Mouse (Mus musculus): Measurements from ENCODE around the gene Tmem109. TPM values are rescaled to one million over a fixed set of nuclear protein-coding genes. Genes with fewer than 3 reads are reported as not detected.

Gene Tmem109
- polyA plus RNA-seq, 1 experiment from 2014 or later, result 105 TPM

- peak overlapping the region; percentile 96 for H3K4me2 ChIP-seq
- 38% methylated on average over 7 of the region's 7 CpGs for WGBS
- H3K9ac ChIP-seq, result peak overlapping the region; percentile 65
- no peaks in the 10 kb centered on the region for H3K27me3 ChIP-seq
- no peak overlapping the region for H3K27ac ChIP-seq
- H3K4me3 ChIP-seq (replicated peaks), result peak overlapping the region; percentile 63
- H3K9me3 ChIP-seq (replicated peaks), result peaks cover 8% of the 10 kb centered on the region; the same call in 1 of the 2 replicates
- peaks cover 9% of the 10 kb centered on the region; the same call in 1 of the 2 replicates for H3K36me3 ChIP-seq
- H3K4me1 ChIP-seq, result peaks cover 34% of the 10 kb centered on the region
- 0 out of 2 replicates have a peak, but pooled peaks have one; percentile 3 for ATAC-seq (replicated peaks; ENCODE audit: low FRiP score)
Observed at GRCm38 (mm10) chr19:10880085-10880974, 1.5 kb downstream of the Tmem109 start.

DNA sequence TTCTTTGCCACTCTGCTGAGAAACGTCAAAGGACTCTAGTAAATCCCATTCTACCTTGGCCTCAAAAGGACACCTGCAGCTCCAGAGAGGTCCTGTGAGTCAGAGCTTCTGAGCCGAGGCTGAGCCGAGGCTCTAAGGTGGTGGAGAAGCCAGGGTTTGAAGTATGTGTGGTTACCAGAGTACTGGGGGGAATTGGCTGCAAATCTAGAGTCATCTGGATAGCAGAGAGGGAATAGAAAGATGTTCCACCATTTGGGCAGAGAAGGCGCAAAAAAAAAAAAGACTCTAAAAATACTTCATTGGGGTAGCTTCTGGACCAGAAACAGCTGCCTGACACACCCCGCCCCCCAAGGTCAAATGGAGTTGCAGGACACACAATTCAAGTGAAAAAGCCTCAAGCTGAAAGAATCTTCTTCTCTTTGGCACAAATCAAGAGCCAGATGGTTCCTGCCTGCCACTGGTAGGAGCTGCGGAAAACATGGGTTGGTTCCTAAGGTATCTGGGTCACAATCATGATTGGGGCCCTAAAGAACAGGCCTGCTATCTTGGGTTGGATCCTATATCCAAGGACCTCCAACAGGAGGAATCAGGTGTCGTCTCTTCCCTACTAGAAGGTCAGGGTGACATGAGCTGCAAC, 3.5 kb downstream of the Tmem109 start:
- Histone ChIP-seq H3K36me3 (peaks cover 19% of the 10 kb centered on the region), H3K9me3 (replicated peaks) (no peaks in the 10 kb centered on the region), H3K27me3 (no peaks in the 10 kb centered on the region), H3K4me1 (peaks cover 34% of the 10 kb centered on the region), H3K9ac (no peak overlapping the region), H3K4me3 (replicated peaks) (no peak overlapping the region), H3K27ac (no peak overlapping the region), H3K4me2 (no peak overlapping the region)
- ATAC-seq (replicated peaks; ENCODE audit: low FRiP score), result no peak
- 83% methylated on average over 7 of the region's 7 CpGs for WGBS

- peak; percentile 40; the same call in 1 of the 2 replicates for ATAC-seq (replicated peaks; ENCODE audit: low FRiP score)
- H3K36me3 ChIP-seq, result peaks cover 42% of the 10 kb centered on the region
- H3K4me3 ChIP-seq (replicated peaks), result no peak overlapping the region
- H3K4me1 ChIP-seq, result peaks cover 32% of the 10 kb centered on the region
- WGBS, result 73% methylated on average over 14 of the region's 14 CpGs
- no peak overlapping the region for H3K9ac ChIP-seq
- H3K9me3 ChIP-seq (replicated peaks), result no peaks in the 10 kb centered on the region
- peak overlapping the region; percentile 93 for H3K27ac ChIP-seq
- H3K4me2 ChIP-seq, result no peak overlapping the region
- H3K27me3 ChIP-seq, result no peaks in the 10 kb centered on the region
Observed at GRCm38 (mm10) chr19:10871328-10871961, 10.4 kb downstream of the Tmem109 start.

DNA sequence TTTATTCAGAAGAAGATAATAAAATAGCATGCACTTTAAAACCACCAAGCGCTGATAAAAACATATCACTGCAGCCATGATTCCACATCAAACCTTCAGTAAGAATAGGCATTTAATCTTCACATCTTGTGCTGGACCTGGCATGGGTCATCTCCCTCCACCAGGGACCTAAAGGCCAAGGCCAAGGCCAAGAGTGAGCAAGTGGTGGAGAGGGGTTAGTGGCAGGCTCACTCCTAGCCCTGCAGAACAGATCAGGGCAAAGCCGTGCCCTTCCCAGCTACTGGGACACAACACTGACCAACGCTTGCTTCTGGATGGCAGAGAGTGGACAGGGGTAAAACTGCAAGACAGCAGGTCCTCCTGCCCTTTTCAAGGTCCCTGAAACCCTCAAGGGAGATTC, 11.1 kb downstream of the Tmem109 start:
- WGBS, result 95% methylated on average over 3 of the region's 3 CpGs
- ATAC-seq (replicated peaks; ENCODE audit: low FRiP score), result no peak
- Histone ChIP-seq H3K4me3 (replicated peaks) (no peak overlapping the region), H3K4me2 (no peak overlapping the region), H3K27me3 (no peaks in the 10 kb centered on the region), H3K27ac (peak overlapping the region; percentile 93), H3K9me3 (replicated peaks) (no peaks in the 10 kb centered on the region), H3K9ac (no peak overlapping the region), H3K36me3 (peaks cover 49% of the 10 kb centered on the region), H3K4me1 (peaks cover 32% of the 10 kb centered on the region)

- Histone ChIP-seq H3K36me3 (peaks cover 56% of the 10 kb centered on the region), H3K27me3 (no peaks in the 10 kb centered on the region), H3K4me1 (peaks cover 32% of the 10 kb centered on the region), H3K4me3 (replicated peaks) (peak within 1 kb of the TSS; percentile 92), H3K9ac (peak within 1 kb of the TSS; percentile 87), H3K9me3 (replicated peaks) (no peaks in the 10 kb centered on the region), H3K27ac (peak within 1 kb of the TSS; percentile 93), H3K4me2 (peak within 1 kb of the TSS; percentile 77)
- ATAC-seq (replicated peaks; ENCODE audit: low FRiP score), result peak; percentile 29
- WGBS, result 5% methylated on average over 8 of the region's 8 CpGs
Observed at GRCm38 (mm10) chr19:10869886-10870527, 11.8 kb downstream of the Tmem109 start, which contains the start of gene Tmem132a. Tmem132a (minus strand) TSS chr19:10869940.

DNA sequence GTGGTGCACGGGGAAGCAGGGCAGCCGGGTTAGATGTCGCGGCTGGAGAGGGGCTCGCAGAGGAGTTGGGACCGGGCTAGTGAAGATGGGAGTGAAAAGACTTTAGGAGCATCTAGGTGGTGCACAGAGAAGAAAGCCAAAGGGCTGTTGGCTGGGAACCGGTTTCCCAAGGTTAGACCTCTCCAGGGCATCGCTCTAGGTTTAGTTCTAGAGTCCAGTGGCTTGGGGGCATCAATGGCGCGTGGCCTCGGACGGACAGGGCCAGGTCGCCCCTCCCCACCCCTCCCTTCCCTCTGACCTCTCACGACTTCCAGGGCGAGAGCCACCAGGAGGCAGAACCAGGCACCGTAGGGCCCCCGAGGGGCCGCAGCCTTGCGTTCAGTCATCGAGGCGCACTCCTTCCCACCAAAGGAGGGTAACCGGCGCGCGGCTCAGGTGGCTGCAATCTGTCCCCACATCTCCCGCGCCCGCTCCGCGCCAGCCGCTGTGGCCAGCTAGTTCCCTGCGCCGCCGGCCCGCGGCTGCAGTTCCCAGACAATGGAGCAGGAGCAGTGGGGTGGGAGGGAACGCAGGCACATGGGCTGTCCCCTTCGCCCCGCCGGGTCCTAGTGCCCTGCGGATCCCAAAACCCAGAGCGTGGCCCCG, 12.4 kb downstream of the Tmem109 start:
- peak; percentile 95 for ATAC-seq (replicated peaks; ENCODE audit: low FRiP score)
- Histone ChIP-seq H3K4me2 (peak overlapping the region; percentile 77), H3K4me3 (replicated peaks) (peak overlapping the region; percentile 92), H3K27ac (peak overlapping the region; percentile 93), H3K4me1 (peaks cover 32% of the 10 kb centered on the region), H3K36me3 (peaks cover 62% of the 10 kb centered on the region), H3K9me3 (replicated peaks) (no peaks in the 10 kb centered on the region), H3K27me3 (no peaks in the 10 kb centered on the region), H3K9ac (peak overlapping the region; percentile 87)
- under 1% methylated on average over 41 of the region's 43 CpGs for WGBS

DNA sequence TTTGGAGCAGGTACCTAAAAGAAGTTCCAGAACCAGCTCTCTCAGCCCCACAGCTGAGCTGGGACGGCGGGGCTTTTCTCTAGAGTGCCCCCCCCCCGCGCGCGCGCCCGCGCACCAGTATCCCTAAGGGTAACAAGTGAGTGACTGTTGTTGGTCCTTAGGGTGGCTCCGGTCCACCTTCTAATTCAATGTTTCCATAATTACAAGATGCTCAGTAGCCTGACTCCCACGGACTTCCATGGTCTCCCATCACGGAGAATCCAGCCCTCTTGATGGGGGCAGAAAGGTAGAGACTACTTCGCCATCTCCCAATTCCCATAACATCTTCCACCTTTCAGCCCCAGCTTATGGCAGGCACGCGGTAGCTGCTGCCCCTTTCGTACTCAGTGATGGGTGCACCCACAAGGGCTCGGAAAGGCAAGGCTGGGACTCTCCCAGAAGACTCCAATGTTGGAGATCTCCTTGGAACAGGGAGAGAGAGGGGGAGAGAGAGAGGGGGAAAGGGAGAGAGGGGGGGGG, 13.1 kb downstream of the Tmem109 start:
- H3K9me3 ChIP-seq (replicated peaks), result no peaks in the 10 kb centered on the region
- peak overlapping the region; percentile 93; the same call in 1 of the 2 replicates for H3K27ac ChIP-seq
- peak overlapping the region; percentile 87 for H3K9ac ChIP-seq
- under 1% methylated on average over 17 of the region's 17 CpGs for WGBS
- 0 out of 2 replicates have a peak, but pooled peaks have one; percentile 5 for ATAC-seq (replicated peaks; ENCODE audit: low FRiP score)
- H3K4me1 ChIP-seq, result peaks cover 32% of the 10 kb centered on the region
- H3K36me3 ChIP-seq, result peaks cover 63% of the 10 kb centered on the region
- peak overlapping the region; percentile 92 for H3K4me3 ChIP-seq (replicated peaks)
- no peaks in the 10 kb centered on the region for H3K27me3 ChIP-seq
- H3K4me2 ChIP-seq, result peak overlapping the region; percentile 77

DNA sequence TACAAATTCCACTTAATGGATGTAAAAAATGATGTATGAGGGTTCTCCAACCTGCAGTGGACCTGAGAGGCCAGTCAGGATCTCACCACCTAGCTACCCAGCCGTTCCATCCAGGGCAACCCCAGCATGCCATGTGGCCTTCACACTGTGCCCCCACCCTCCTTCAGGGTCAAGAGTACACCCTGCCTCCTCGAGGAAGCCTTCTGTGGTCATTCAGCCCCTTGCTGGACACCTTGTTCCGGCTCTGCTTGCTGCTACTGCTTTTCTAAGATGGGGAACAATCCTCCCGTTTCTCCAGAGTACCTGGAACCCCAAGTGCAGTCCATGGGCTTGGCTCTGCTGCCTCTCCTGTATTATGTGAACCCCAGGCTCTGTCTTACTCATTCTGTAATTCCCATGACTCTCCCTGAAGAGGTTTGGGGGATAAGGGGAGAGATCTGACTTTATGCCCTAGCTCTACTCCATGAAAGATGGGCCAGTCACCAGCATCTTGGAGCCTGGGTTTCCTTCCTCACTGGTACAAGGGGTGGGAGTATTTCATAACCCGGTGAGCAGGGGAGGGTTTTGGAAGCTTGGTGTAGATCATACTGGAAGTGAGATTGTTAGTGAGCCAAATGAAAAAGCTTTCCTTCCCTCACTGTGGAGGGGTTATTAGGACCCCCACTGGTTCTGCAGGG, 13.7 kb downstream of the Tmem109 start:
- 25% methylated on average over 5 of the region's 5 CpGs for WGBS
- peak overlapping the region; percentile 77 for H3K4me2 ChIP-seq
- H3K9ac ChIP-seq, result peak overlapping the region; percentile 87
- peaks cover 32% of the 10 kb centered on the region for H3K4me1 ChIP-seq
- ATAC-seq (replicated peaks; ENCODE audit: low FRiP score), result no peak
- H3K36me3 ChIP-seq, result peaks cover 63% of the 10 kb centered on the region
- H3K4me3 ChIP-seq (replicated peaks), result peak overlapping the region; percentile 92
- H3K27me3 ChIP-seq, result no peaks in the 10 kb centered on the region
- no peak overlapping the region for H3K27ac ChIP-seq
- H3K9me3 ChIP-seq (replicated peaks), result no peaks in the 10 kb centered on the region

- H3K27ac ChIP-seq, result no peak overlapping the region
- no peak overlapping the region for H3K4me2 ChIP-seq
- H3K36me3 ChIP-seq, result peaks cover 63% of the 10 kb centered on the region
- H3K9me3 ChIP-seq (replicated peaks), result no peaks in the 10 kb centered on the region
- H3K27me3 ChIP-seq, result no peaks in the 10 kb centered on the region
- 90% methylated on average over 13 of the region's 13 CpGs for WGBS
- H3K4me1 ChIP-seq, result peaks cover 26% of the 10 kb centered on the region
- no peak overlapping the region for H3K4me3 ChIP-seq (replicated peaks)
- ATAC-seq (replicated peaks; ENCODE audit: low FRiP score), result no peak
- no peak overlapping the region for H3K9ac ChIP-seq
Observed at GRCm38 (mm10) chr19:10866351-10866750, 15.4 kb downstream of the Tmem109 start.

DNA sequence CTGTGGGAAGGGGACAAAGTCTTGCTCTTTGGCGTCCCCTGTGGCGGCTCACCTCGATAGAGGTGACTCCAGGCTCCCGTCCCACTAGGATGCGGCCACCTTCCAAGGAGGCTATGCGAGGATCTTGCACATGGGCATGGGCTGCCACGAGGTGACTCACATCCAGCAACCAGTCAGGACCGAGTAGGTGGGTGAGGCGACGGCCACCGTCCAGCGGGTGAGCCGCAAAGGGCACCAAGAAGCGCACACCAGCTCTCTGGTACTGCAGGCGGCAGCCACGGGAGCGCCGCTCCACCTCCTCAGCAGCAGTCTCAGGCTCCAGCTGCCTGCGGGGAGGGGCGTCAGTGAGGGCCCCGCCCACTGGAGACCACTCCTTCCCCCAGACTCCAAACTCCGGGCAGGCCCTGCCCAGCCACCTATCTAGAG, 21.7 kb downstream of the Tmem109 start:
- peak; percentile 22; the same call in 1 of the 2 replicates for ATAC-seq (replicated peaks; ENCODE audit: low FRiP score)
- H3K27me3 ChIP-seq, result no peaks in the 10 kb centered on the region
- no peak overlapping the region for H3K4me2 ChIP-seq
- H3K9ac ChIP-seq, result no peak overlapping the region
- 0 out of 2 replicates have a peak, but pooled peaks cover 3% of the 10 kb centered on the region for H3K4me1 ChIP-seq
- H3K36me3 ChIP-seq, result peaks cover 88% of the 10 kb centered on the region
- WGBS, result 53% methylated on average over 22 of the region's 22 CpGs
- no peaks in the 10 kb centered on the region for H3K9me3 ChIP-seq (replicated peaks)
- H3K4me3 ChIP-seq (replicated peaks), result no peak overlapping the region
- no peak overlapping the region for H3K27ac ChIP-seq

All from kidney, embryonic 15.5 days (tissue).